Mouse (Mus musculus) liver, adult 2 months (tissue): ENCODE measurements around the gene Sema6b. TPM values are rescaled to one million over a fixed set of nuclear protein-coding genes. Genes with fewer than 3 reads are reported as not detected.
"Not testable (repeated sequence)": the region's sequence is repeated elsewhere in the genome, so short reads cannot be mapped to it uniquely, and the experiment has no call there.

Source experiments
- DNase-seq: peaks from one replicate; pipeline ENCODE4 v3.0.0-alpha.2; 2011; ENCODE audit warnings: low read depth, low spot score; ENCODE audit errors: extremely low read depth
- H3K27ac ChIP-seq: fragments of 200-500 bp; replicated peaks from 2 replicates; pipeline ENCODE4 v1.5.1; 2012; ENCODE audit warnings: low read depth, mild to moderate bottlenecking, control low read depth, inconsistent platforms, low read length; ENCODE audit not compliant: insufficient read depth
- H3K27me3 ChIP-seq: fragments of 200-500 bp; 2 replicates; pipeline ENCODE4 v1.6.1; 2012; ENCODE audit warnings: mild to moderate bottlenecking, moderate library complexity, low read length, inconsistent platforms; ENCODE audit not compliant: control insufficient read depth, insufficient read depth
- H3K36me3 ChIP-seq: fragments of 200-500 bp; 2 replicates; pipeline ENCODE4 v1.6.1; 2012; ENCODE audit warnings: low read length, inconsistent platforms; ENCODE audit not compliant: control insufficient read depth, insufficient read depth
- H3K4me1 ChIP-seq: fragments of 200-500 bp; 2 replicates; pipeline ENCODE4 v1.6.1; 2011; ENCODE audit warnings: low read length; ENCODE audit not compliant: control insufficient read depth, insufficient read depth
- H3K4me3 ChIP-seq: fragments of 200-500 bp; 2 replicates; pipeline ENCODE4 v1.5.1; 2011; ENCODE audit warnings: low read depth, mild to moderate bottlenecking, control low read depth, low read length, moderate library complexity; ENCODE audit not compliant: insufficient read depth
- H3K79me2 ChIP-seq: fragments of 200-500 bp; 2 replicates; pipeline ENCODE4 v1.6.1; 2012; ENCODE audit warnings: inconsistent platforms, mild to moderate bottlenecking, low read length, moderate library complexity; ENCODE audit not compliant: control insufficient read depth, insufficient read depth
- H3K9ac ChIP-seq: fragments of 200-500 bp; 2 replicates; pipeline ENCODE4 v1.6.1; 2012; ENCODE audit warnings: low read depth, mild to moderate bottlenecking, control low read depth, inconsistent platforms, low read length
- CTCF ChIP-seq: fragments of 200-500 bp; IDR thresholded peaks from 2 replicates; pipeline ENCODE4 v1.5.1; 2011; ENCODE audit warnings: low read depth, low read length, control low read depth
- POLR2A ChIP-seq: fragments of 200-500 bp; IDR thresholded peaks from 2 replicates; pipeline ENCODE4 v1.6.1; 2011; ENCODE audit warnings: low read length, control low read depth; ENCODE audit not compliant: insufficient read depth; ENCODE audit errors: extremely low read depth
- WGBS: fragments of 180-500 bp; shearing (Covaris S2); methylation state at CpG from one replicate; pipeline ENCODE4 v1.1.7; 2018; 5-methylcytosine and 5-hydroxymethylcytosine counted together
- polyA plus RNA-seq: library from polyadenylated mRNA; depleted of rRNA; stranded (reverse); fragments of >200 nt; gene quantifications from 2 replicates; pipeline ENCODE4 v1.2.3, GENCODE M21; 2012
- total RNA-seq: library from RNA; depleted of rRNA; stranded (reverse); fragments of >200 nt; gene quantifications from 2 replicates; pipeline ENCODE4 v1.2.3, GENCODE M21; 2014

Sema6b gene
- total and polyA plus RNA-seq, 2 experiments = 1.3 to 3.9 TPM

- Histone ChIP-seq H3K27me3 (no peaks in the 10 kb centered on the region), H3K27ac (no peak overlapping the region), H3K4me1 (peaks cover 22% of the 10 kb centered on the region), H3K36me3 (0 out of 2 replicates have a peak, but pooled peaks cover 3% of the 10 kb centered on the region), H3K9ac (no peak overlapping the region), H3K79me2 (no peaks in the 10 kb centered on the region), H3K4me3 (no peak overlapping the region)
- DNase-seq = no peak
- no peak for TF ChIP-seq CTCF
- TF ChIP-seq POLR2A = no peak
- WGBS = 87% methylated on average over 4 of the region's 4 CpGs
Measured at GRCm38 (mm10) chr17:56106981-56107380, 33.2 kb downstream of the Sema6b start.

DNA sequence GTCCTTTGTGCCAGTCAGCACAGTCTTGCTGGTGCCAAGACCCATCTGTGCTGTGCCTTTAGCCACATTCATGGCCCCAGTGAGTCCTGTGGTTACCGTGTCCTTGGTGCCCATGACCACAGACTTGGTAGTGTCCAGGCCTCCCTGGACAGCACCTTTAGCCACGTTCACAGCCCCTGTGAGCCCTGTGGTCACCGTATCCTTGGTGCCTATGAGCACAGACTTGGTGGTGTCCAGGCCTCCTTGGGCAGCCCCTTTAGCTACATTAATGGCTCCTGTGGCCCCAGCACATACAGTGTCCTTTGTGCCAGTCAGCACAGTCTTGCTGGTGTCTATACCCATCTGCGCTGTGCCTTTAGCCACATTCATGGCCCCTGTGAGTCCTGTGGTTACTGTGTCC lies 33.7 kb downstream of the Sema6b start:
- not testable (repeated sequence) for H3K36me3 ChIP-seq, DNase-seq, H3K4me3 ChIP-seq, H3K27ac ChIP-seq, H3K9ac ChIP-seq, H3K79me2 ChIP-seq, H3K27me3 ChIP-seq
- 97% methylated on average over 4 of the region's 4 CpGs for WGBS
- peaks cover 22% of the 10 kb centered on the region for H3K4me1 ChIP-seq

DNA sequence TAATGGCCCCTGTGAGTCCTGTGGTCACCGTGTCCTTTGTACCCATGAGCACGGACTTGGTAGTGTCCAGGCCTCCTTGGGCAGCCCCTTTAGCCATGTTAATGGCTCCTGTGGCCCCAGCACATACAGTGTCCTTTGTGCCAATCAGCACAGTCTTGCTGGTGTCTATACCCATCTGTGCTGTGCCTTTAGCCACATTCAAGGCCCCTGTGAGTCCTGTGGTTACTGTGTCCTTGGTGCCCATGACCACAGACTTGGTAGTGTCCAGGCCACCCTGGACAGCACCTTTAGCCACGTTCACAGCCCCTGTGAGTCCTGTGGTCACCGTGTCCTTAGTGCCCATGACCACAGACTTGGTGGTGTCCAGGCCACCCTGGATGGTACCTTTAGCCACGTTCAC lies 35.3 kb downstream of the Sema6b start:
- H3K79me2 ChIP-seq, H3K4me3 ChIP-seq, DNase-seq, H3K27ac ChIP-seq, H3K36me3 ChIP-seq, H3K27me3 ChIP-seq, H3K9ac ChIP-seq: not testable (repeated sequence)
- 98% methylated on average over 3 of the region's 5 CpGs for WGBS
- peaks cover 19% of the 10 kb centered on the region for H3K4me1 ChIP-seq

- H3K27me3 ChIP-seq = no peaks in the 10 kb centered on the region
- TF ChIP-seq CTCF (no peak), POLR2A (0 out of 2 replicates have a peak, but pooled peaks have one; percentile 18)
- H3K36me3 ChIP-seq = no peaks in the 10 kb centered on the region
- no peak overlapping the region for H3K9ac ChIP-seq
- H3K4me3 ChIP-seq = no peak overlapping the region
- no peak overlapping the region for H3K27ac ChIP-seq
- WGBS = 94% methylated on average over 8 of the region's 8 CpGs
- no peak for DNase-seq
- peaks cover 8% of the 10 kb centered on the region for H3K4me1 ChIP-seq
- no peaks in the 10 kb centered on the region for H3K79me2 ChIP-seq
Measured at GRCm38 (mm10) chr17:56103465-56104285, 36.5 kb downstream of the Sema6b start.

DNA sequence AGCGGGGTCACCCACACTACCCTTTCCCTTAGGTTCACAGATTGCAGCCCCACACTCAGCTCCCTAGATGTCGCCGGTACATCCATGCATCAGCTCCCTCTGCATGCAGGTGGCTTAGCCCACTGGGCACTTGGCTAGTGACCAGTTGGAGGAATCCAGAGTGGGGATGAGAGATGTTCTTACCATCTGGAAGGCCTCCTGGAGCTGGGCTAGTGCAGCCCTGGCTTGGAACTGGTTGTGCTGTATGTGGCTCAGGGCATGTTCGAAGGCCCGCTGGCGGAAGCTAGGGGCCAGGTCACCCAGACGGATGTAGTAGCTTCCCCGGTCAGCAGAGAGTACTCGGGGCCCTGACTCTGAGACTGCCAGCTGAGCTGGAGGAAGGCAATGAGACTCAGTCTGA lies 37.2 kb downstream of the Sema6b start:
- DNase-seq = no peak
- H3K9ac ChIP-seq = no peak overlapping the region
- no peaks in the 10 kb centered on the region for H3K79me2 ChIP-seq
- no peak for TF ChIP-seq CTCF
- no peak for TF ChIP-seq POLR2A
- H3K27ac ChIP-seq = no peak overlapping the region
- no peaks in the 10 kb centered on the region for H3K36me3 ChIP-seq
- no peaks in the 10 kb centered on the region for H3K27me3 ChIP-seq
- WGBS = 97% methylated on average over 9 of the region's 9 CpGs
- H3K4me1 ChIP-seq = peaks cover 5% of the 10 kb centered on the region
- no peak overlapping the region for H3K4me3 ChIP-seq

- H3K36me3 ChIP-seq = no peaks in the 10 kb centered on the region; the same call in 1 of the 2 replicates
- H3K27me3 ChIP-seq = no peaks in the 10 kb centered on the region
- no peak for DNase-seq
- no peak overlapping the region for H3K27ac ChIP-seq
- no peaks in the 10 kb centered on the region for H3K79me2 ChIP-seq
- 96% methylated on average over 5 of the region's 5 CpGs for WGBS
- H3K4me3 ChIP-seq = no peak overlapping the region
- H3K4me1 ChIP-seq = peaks cover 5% of the 10 kb centered on the region
- no peak overlapping the region for H3K9ac ChIP-seq
- no peak for TF ChIP-seq CTCF
- no peak for TF ChIP-seq POLR2A
Measured at GRCm38 (mm10) chr17:56102158-56102557, 38.0 kb downstream of the Sema6b start.
